Mouse (Mus musculus) megakaryocyte, embryonic 14.5 days (primary cell): Measurements from ENCODE around the gene Flt3l.

ENCODE experiments used
- FLI1 ChIP-seq: IDR thresholded peaks from 2 replicates; pipeline ENCODE4 v1.6.1; 2012; ENCODE audit warnings: low read length, inconsistent platforms, mixed read lengths
- GATA1 ChIP-seq: IDR thresholded peaks from 3 replicates; pipeline ENCODE4 v1.6.1; 2012; ENCODE audit warnings: mixed read lengths, low read length, inconsistent platforms, borderline replicate concordance

- TF ChIP-seq GATA1: no peak
- TF ChIP-seq FLI1: no peak
Observed at GRCm38 (mm10) chr7:45147267-45147666, 11.0 kb upstream of the Flt3l start.
